Mouse (Mus musculus) activated CD4-positive, CD25-positive, alpha-beta regulatory T cell, adult 4 months (primary cell): ENCODE measurements around the gene Rab31. TPM values are rescaled to one million over a fixed set of nuclear protein-coding genes. Genes with fewer than 3 reads are reported as not detected.

ENCODE experiments used
- ATAC-seq: one replicate; pipeline ENCODE4 v1.8.0; 2017
- polyA plus RNA-seq, 2 experiments: library from polyadenylated mRNA; unstranded; fragments of 100-300 nt; shearing (Covaris generic); gene quantifications; one replicate each; pipeline ENCODE4 v1.2.1; 2017

Gene Rab31
- polyA plus RNA-seq, 2 experiments from 2014 or later = 2.6 to 3.0 TPM

GRCm38 (mm10) chr17:65701356-65701755 is 71.2 kb downstream of the Rab31 start:
- no peak for ATAC-seq

GRCm38 (mm10) chr17:65700060-65700459 is 72.5 kb downstream of the Rab31 start:
- no peak for ATAC-seq

- ATAC-seq = no peak
These were observed 74.6 kb downstream of the Rab31 start for GRCm38 (mm10) chr17:65697791-65698463.

GRCm38 (mm10) chr17:65696939-65697338 is 75.6 kb downstream of the Rab31 start:
- ATAC-seq = no peak

- ATAC-seq = no peak
These were observed 80.3 kb downstream of the Rab31 start for GRCm38 (mm10) chr17:65692276-65692675.

GRCm38 (mm10) chr17:65683731-65684130 is 88.8 kb downstream of the Rab31 start:
- ATAC-seq = no peak

- no peak for ATAC-seq
These were observed 89.2 kb downstream of the Rab31 start for GRCm38 (mm10) chr17:65683316-65683715.

GRCm38 (mm10) chr17:65682071-65682680 is 90.4 kb downstream of the Rab31 start:
- ATAC-seq = no peak

- no peak for ATAC-seq
These were observed 91.0 kb downstream of the Rab31 start for GRCm38 (mm10) chr17:65681516-65681915.

GRCm38 (mm10) chr17:65680801-65681412 is 91.6 kb downstream of the Rab31 start:
- ATAC-seq = no peak

GRCm38 (mm10) chr17:65679806-65680446 is 92.6 kb downstream of the Rab31 start:
- no peak for ATAC-seq

GRCm38 (mm10) chr17:65677742-65678141 is 94.8 kb downstream of the Rab31 start:
- no peak for ATAC-seq

- ATAC-seq = no peak
These were observed 96.0 kb downstream of the Rab31 start for GRCm38 (mm10) chr17:65676536-65676935.

- no peak for ATAC-seq
These were observed 96.6 kb downstream of the Rab31 start for GRCm38 (mm10) chr17:65675985-65676384.

- ATAC-seq = no peak
These were observed 97.8 kb downstream of the Rab31 start for GRCm38 (mm10) chr17:65674710-65675171.

GRCm38 (mm10) chr17:65672926-65673325 is 99.6 kb downstream of the Rab31 start:
- no peak for ATAC-seq

GRCm38 (mm10) chr17:65669061-65669460 is 103.5 kb downstream of the Rab31 start:
- no peak for ATAC-seq

- no peak for ATAC-seq
These were observed 104.8 kb downstream of the Rab31 start for GRCm38 (mm10) chr17:65667792-65668191.

- no peak for ATAC-seq
These were observed 106.0 kb downstream of the Rab31 start for GRCm38 (mm10) chr17:65666388-65667161.

GRCm38 (mm10) chr17:65665786-65666387 is 106.7 kb downstream of the Rab31 start:
- ATAC-seq = no peak

GRCm38 (mm10) chr17:65663329-65664078 is 109.0 kb downstream of the Rab31 start:
- ATAC-seq = no peak
